Mouse (Mus musculus): ENCODE measurements at regions not wholly inside any gene's neighbourhood (a gene's known extent, or its start where the extent isn't known, plus 50 kb on each side); places are given as distances from the start of the nearest gene placed in this dataset.

- TF ChIP-seq POLR2A (IDR thresholded peaks at IDR 0.05; ENCODE audit: borderline replicate concordance, control insufficient read depth, low read depth, low read length): no peak
- no peak for TF ChIP-seq CTCF (IDR thresholded peaks at IDR 0.05; ENCODE audit: control insufficient read depth, insufficient read depth, low read length)
Measured at GRCm38 (mm10) chr8:12137496-12137895, 141.1 kb upstream of the A230072I06Rik start.

All from bone marrow, adult 2 months (tissue).